Mouse (Mus musculus): ENCODE measurements around the gene Actrt2.

Actrt2 gene

DNA sequence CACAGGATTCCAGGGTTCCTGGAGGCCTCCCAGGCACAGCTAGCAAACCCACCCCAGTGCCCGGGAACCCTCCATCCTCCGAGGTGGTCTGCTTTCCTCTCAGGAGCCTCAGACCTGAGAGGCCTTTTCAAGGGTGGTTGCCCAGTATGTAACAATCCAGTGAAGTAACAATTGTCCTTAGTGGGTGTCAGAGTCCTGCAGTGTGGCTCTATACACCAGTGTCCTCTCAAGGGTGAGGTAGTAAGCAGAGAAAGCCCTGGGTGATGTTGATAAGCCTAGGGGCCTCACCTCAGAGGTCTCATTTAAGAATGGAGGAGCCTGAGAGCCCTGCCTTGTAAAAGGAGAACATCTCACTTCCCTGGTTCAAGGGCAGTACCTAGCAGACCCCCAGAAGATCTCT lies at the start of gene Actrt2:
Actrt2 (minus strand) TSS at position 101 of the 400 bp plus-strand sequence.
- no peak for DNase-seq (ENCODE audit: low spot score in 2 of 2)

DNA sequence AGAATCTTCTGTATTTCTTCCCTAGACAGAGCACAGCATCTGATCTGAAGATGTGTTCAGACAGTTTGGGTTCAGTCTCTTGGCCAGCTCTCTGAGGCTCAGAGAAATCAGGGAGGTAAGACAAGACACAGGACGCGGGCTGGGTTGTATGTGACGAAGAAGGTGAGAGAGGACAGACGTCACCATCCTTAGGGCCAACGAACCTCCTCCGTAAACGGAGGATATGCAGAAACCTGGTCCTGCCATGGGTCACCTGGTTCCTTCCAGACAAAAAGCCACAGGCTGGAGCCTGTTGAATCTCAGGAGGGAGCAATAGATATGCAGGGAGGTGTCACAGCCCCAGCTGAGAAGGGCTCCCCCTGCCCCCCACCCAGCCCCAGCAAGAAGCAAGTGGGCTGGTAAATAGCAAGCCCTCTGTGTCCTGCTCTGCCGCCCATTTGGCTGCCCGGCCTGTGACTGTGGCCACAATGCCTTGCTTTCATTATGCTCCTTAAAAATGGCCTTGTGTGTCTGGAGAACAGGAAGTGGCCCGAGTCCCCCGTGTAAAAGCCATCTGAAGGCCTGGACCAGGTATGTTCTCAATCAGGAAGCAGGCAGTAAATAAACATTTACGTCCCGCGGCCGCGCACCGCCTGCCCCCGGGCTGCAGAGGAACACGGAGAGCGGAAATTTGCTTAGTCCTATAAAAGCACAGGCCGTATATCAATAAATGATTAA lies 41.9 kb upstream of the Actrt2 start:
- no peak for DNase-seq (ENCODE audit: low spot score in 2 of 2)

GRCm38 (mm10) chr4:154708811-154709210 lies 41.1 kb upstream of the Actrt2 start:
- no peak for DNase-seq (ENCODE audit: low spot score in 2 of 2)

DNA sequence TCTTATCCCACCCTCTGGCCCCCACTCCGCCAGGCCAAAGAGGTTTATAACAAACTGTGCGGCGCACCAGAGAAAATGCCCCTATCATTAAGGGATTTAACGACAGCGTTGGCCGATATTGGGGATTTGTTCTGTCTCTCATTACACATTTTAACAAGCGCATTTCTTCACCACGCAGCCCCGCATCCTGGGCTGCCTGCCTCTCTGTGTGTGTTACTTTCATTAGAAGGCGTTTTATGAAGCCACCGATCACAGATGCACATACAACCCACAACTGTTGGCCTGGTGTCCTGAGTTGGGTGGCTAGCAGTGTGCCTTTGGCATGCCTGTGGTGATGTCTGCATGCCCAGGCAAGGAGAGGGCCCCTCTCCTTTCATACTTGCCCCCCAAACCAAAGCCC lies 40.6 kb upstream of the Actrt2 start:
- no peak for DNase-seq (ENCODE audit: low spot score in 2 of 2)

DNA sequence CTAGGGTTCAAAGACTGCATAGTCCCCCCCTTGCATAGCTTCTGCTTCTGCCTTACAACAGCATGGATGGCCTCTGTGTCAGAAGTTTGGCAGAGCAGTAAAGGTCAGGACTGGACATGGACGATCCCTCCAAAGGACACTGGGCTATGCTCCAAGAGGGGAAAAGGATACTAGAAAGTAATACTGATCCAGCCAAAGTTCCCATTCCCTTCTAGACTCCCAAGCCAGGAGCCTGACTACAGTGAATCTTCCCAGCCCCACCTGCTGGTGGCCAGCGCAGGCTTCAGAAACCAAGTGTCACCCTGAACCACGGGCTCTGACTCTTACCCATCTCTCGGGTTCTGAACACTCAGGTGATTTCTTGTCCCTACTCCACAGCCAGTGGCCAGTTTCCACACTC lies 39.9 kb upstream of the Actrt2 start:
- no peak for DNase-seq (ENCODE audit: low spot score in 2 of 2)

GRCm38 (mm10) chr4:154706442-154706841 lies 38.8 kb upstream of the Actrt2 start:
- no peak for DNase-seq (ENCODE audit: low spot score in 2 of 2)

- no peak for DNase-seq (ENCODE audit: low spot score in 2 of 2)
Measured at GRCm38 (mm10) chr4:154705681-154706080, 38.0 kb upstream of the Actrt2 start.

GRCm38 (mm10) chr4:154705056-154705455 lies 37.4 kb upstream of the Actrt2 start:
- no peak for DNase-seq (ENCODE audit: low spot score in 2 of 2)

- no peak for DNase-seq (ENCODE audit: low spot score in 2 of 2)
Measured at GRCm38 (mm10) chr4:154704591-154704990, 36.9 kb upstream of the Actrt2 start.

DNA sequence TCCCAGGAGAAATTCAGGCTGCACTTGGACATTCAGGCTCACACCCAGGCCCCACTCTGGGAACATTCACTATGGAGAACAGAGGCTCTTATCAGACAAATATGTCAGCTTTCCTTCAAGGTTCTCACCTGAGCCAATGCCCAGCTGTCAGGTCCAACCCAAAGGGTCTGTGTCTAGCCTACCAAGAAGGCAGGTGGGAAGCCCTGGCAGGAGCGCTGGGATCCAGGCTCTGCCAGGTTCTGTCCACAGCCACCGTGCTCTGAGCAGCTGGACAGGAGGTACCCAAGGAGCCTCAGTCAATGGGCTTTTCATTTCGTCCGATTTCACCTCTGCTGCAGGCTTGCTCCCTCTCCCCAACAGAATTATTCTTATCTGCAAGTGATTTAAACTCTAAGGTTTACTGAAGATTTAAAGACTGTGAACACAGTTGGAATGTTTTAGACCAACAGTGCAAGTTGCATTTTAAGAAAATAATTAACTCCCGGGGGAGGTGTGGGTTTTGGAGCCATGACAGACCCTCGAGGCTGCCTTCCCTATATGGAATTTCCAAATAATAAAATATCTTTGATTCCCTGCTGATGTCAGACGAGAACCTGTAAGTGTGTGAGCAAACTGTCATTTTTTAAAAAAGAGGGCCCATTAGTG lies 35.9 kb upstream of the Actrt2 start:
- DNase-seq (ENCODE audit: low spot score in 2 of 2): no peak

DNA sequence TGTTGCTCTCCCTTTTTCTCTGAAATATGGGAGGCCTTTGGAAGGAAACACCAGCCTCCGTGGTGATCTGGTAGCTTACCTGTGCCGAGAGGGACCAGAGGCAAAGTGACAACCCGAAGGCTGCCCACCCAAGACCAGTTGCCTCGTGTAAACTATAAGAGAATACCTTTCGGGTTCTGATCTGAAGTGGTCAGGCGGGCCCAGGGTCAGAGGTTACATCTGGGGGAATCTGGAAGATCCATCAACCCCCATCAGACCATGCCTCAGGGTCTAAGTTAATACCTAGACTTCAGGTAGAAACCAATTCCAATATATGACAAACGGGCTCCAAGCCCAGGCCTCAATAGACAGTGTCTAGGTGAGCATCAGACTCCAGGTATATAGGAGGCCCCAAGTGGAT lies 35.3 kb upstream of the Actrt2 start:
- DNase-seq (ENCODE audit: low spot score in 2 of 2): no peak

DNA sequence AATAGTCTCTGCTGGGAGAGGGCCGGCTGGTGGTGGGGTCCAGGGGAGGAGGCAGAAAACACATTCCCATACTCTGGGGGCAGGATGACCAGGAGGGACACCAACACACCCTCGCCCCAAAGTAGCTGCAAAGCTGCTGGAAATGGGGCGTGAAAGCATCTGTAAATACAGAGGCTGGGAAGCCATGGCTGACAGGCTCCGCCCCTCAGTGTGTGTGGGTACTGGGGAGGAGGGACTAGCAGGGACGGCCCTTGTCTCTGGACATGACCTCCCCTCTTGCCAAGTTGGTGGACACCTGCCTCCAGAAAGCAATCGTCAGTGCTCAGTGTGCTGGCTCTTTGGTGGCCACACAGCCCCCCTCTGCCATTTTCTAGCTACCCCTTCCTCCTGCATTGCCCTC lies 34.5 kb upstream of the Actrt2 start:
- no peak for DNase-seq (ENCODE audit: low spot score in 2 of 2)

DNA sequence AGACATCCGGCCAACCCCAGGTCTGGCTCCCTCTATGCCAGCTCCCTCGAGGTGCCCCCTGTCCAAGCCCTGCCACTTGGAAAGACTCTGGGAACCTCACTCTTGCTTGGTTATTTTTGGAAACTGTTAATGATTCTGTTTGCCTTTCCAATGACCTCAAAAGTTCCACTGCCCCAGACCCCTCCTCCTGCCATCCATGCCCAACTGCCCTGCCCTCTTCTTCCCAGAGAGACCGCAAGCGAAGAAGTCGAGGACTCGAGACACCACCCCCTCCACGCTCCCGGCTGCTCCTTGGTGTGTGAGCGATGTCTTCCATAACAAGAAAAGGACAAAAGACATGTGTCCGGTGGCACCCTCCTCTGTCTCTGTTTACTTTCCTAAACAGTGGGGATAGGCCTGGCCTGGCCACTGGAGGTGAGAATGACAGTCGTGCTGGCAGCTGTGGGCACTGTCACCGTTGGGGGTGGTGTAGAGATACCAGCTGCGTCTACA lies 33.3 kb upstream of the Actrt2 start:
- DNase-seq (ENCODE audit: low spot score in 2 of 2): no peak

DNA sequence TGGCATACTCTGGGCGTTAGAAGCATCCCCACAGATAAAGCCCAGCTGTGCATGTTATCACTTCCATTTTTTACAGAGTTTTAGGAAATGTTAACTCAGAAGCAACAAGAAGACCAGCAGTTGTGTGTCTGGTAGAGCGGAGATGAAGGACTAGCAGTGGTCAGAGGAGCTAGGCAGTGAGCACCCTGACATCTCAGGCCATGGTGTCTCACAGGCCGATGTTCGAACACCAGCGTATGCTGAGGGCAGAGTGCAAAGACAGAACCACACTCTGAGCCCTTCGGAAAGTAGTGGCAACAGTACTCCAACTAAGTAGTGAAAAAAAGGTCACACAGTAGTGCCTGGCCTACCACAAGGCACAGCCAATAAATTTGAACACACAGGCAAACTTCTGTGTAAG lies 32.8 kb upstream of the Actrt2 start:
- no peak for DNase-seq (ENCODE audit: low spot score in 2 of 2)

GRCm38 (mm10) chr4:154699236-154699635 lies 31.6 kb upstream of the Actrt2 start:
- DNase-seq (ENCODE audit: low spot score in 2 of 2): peak in 1 of 2 experiments; percentile 3

DNA sequence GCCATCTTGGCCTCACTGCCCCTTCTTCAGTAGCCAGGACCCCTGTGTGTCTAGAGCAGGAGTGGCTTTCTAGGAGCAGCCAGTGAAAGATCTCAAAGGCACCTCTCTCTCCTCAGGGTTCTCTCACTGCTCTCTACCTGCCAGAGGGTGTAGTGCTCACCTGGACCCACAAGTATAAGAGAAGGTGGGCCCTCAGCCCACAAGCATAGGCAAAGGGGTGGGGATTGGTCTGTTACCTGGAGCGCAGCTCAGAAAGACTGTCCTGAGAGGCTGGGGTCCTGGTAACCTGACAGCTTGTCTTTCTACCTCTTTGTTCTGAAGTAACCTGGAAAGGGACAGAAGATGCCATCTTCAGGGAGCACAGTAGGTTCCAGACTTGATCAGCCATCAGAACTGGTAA lies 31.0 kb upstream of the Actrt2 start:
- no peak for DNase-seq (ENCODE audit: low spot score in 2 of 2)

DNA sequence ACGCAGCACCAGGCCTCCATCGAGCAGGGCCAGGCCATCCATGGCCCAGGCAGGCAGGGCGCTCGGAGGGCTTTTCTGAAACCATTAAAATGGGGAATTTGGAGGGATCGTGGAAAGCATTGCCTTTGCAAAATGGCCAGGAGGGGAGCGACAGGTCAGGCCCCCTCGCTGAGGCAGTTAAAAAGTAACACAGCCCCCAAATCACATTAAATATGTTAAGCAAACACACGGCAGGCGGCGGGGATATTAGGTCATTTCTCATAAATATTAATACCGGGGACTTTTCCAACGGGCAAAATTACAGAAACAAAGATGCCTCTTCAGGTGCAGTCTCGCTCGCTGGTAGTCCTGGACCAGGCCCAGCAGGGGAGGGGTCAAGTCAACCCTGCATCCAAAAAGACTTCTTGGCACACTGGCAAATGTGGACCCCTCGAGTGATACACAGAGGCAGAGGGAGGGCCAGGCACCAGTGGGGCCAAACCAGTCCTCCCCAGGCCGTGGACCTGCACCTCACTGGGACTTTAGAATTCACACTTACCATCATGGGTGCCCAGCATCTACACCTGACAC lies 30.4 kb upstream of the Actrt2 start:
- no peak for DNase-seq (ENCODE audit: low spot score in 2 of 2)

DNA sequence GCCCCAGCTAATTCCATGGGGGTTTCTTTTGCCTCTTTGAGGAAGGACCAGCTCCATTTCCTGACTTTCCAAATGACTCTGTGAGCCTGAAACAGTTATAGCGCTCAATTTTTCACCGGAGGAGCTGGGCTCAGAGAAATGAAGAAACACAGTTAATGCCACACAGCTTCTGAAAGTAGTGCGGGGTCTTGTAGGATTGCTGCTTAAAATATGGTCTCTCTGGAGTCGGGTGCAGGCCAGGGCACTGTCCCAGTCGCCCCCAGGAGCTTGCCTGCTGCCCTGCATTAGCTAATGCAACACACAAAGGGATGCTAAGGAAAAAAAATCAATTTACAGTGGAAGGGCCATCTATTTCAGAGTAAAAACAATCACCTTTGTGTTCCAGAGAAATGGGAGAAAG lies 29.8 kb upstream of the Actrt2 start:
- no peak for DNase-seq (ENCODE audit: low spot score in 2 of 2)

GRCm38 (mm10) chr4:154696552-154696951 lies 28.9 kb upstream of the Actrt2 start:
- no peak for DNase-seq (ENCODE audit: low spot score in 2 of 2)

GRCm38 (mm10) chr4:154696146-154696545 lies 28.5 kb upstream of the Actrt2 start:
- DNase-seq (ENCODE audit: low spot score in 2 of 2): no peak

DNA sequence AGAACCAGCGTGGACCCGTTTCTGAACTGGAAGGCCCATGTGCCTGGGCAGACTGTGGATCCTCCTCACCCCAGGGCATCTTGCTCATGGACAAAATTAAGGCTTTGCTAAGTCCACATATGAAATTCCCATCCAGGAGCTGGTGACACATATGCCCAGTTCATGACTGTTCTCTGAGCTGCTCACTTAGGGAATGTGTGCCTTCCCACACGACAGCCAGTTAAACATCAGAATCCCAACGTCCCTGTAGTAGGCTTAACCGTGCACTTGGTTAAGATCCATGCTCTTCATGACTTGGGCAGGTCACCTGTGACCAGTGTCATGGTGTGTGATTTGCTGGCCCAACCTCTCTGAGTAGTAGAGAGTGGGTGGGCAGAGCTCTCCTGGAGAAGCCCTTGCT lies 26.7 kb upstream of the Actrt2 start:
- no peak for DNase-seq (ENCODE audit: low spot score in 2 of 2)

GRCm38 (mm10) chr4:154693348-154694015 lies 25.8 kb upstream of the Actrt2 start:
- DNase-seq (ENCODE audit: low spot score in 2 of 2): no peak
